Mouse (Mus musculus) liver, embryonic 14.5 days (tissue): ENCODE results near the gene Spryd4.

Experiments used
- CTCF ChIP-seq: IDR thresholded peaks from 2 replicates; pipeline ENCODE4 v1.5.1; 2016; ENCODE audit warnings: antibody characterized with exemption, low read depth, control low read depth
- EP300 ChIP-seq: IDR thresholded peaks from 2 replicates; pipeline ENCODE4 v1.6.1; 2016; ENCODE audit warnings: antibody characterized with exemption, low read depth

GRCm38 (mm10) chr10:128212871-128213323 is 1.3 kb upstream of the Spryd4 start:
- TF ChIP-seq CTCF: peak; percentile 83
- no peak for TF ChIP-seq EP300
